Mouse (Mus musculus) MEL (cell line): Measurements from ENCODE around the gene Bicdl1. TPM values are rescaled to one million over a fixed set of nuclear protein-coding genes. Genes with fewer than 3 reads are reported as not detected.

ENCODE experiments used
- DNase-seq: peaks from one replicate; pipeline ENCODE4 v3.0.0; 2011; ENCODE audit warnings: low read depth, low spot score
- H3K27ac ChIP-seq: 2 replicates; pipeline ENCODE4 v1.5.1; 2012; ENCODE audit warnings: low read depth, mild to moderate bottlenecking, control low read depth, low read length, moderate library complexity; ENCODE audit not compliant: control insufficient read depth
- H3K27me3 ChIP-seq, 2 experiments: fragments of 150-350 bp in 1 of 2; sonication (generic) in 1 of 2; 2 replicates each; pipeline ENCODE4 v1.6.1; 2012; ENCODE audit warnings: low read length in 2 of 2, mild to moderate bottlenecking in 2 of 2, improper control_type of control experiment in 1 of 2, moderate library complexity in 1 of 2; ENCODE audit not compliant: insufficient read depth in 2 of 2, control insufficient read depth in 1 of 2
- H3K36me3 ChIP-seq, 2 experiments: 2 replicates each; pipeline ENCODE4 v1.6.1; 2012 to 2014; ENCODE audit warnings: low read length in 2 of 2, improper control_type of control experiment in 1 of 2, inconsistent platforms in 1 of 2, mild to moderate bottlenecking in 1 of 2; ENCODE audit not compliant: insufficient read depth in 2 of 2, control insufficient read depth in 1 of 2
- H3K4me1 ChIP-seq, 2 experiments: fragments of 150-350 bp in 1 of 2; sonication (generic) in 1 of 2; 2 replicates each; pipeline ENCODE4 v1.6.1; 2012; ENCODE audit warnings: low read length in 2 of 2, improper control_type of control experiment in 1 of 2, mild to moderate bottlenecking in 1 of 2; ENCODE audit not compliant: insufficient read depth in 2 of 2, control insufficient read depth in 1 of 2
- H3K4me3 ChIP-seq, 2 experiments: fragments of 150-350 bp in 1 of 2; sonication (generic) in 1 of 2; 2 replicates each; pipeline ENCODE4 v1.5.1; 2012; ENCODE audit warnings: low read depth in 2 of 2, low read length in 2 of 2, mild to moderate bottlenecking in 2 of 2, moderate library complexity in 2 of 2, control low read depth in 1 of 2, improper control_type of control experiment in 1 of 2; ENCODE audit not compliant: control insufficient read depth in 1 of 2, insufficient read depth in 1 of 2
- H3K79me2 ChIP-seq: 2 replicates; pipeline ENCODE4 v1.6.1; 2012; ENCODE audit warnings: mild to moderate bottlenecking, low read length, moderate library complexity; ENCODE audit not compliant: control insufficient read depth, poor library complexity, insufficient read depth
- H3K9ac ChIP-seq: 2 replicates; pipeline ENCODE4 v1.6.1; 2012; ENCODE audit warnings: low read depth, mild to moderate bottlenecking, control low read depth, low read length, moderate library complexity; ENCODE audit not compliant: control insufficient read depth, poor library complexity, severe bottlenecking
- H3K9me3 ChIP-seq: fragments of 150-350 bp; sonication (generic); replicated peaks from 2 replicates; pipeline ENCODE4 v1.6.1; 2012; ENCODE audit warnings: mild to moderate bottlenecking, low read length, improper control_type of control experiment, moderate library complexity; ENCODE audit not compliant: insufficient read depth
- BHLHE40 ChIP-seq: IDR thresholded peaks from 2 replicates; pipeline ENCODE4 v1.6.1; 2012; ENCODE audit warnings: low read depth, mild to moderate bottlenecking, inconsistent platforms, low read length, improper control_type of control experiment, borderline replicate concordance
- CHD1 ChIP-seq: IDR thresholded peaks from 2 replicates; pipeline ENCODE4 v1.6.1; 2012; ENCODE audit warnings: low read depth, mild to moderate bottlenecking, inconsistent platforms, low read length, improper control_type of control experiment
- CHD2 ChIP-seq: IDR thresholded peaks from 2 replicates; pipeline ENCODE4 v1.6.1; 2011; ENCODE audit warnings: low read length, improper control_type of control experiment
- E2F4 ChIP-seq: IDR thresholded peaks from 2 replicates; pipeline ENCODE4 v1.6.1; 2011; ENCODE audit warnings: low read depth, low read length, improper control_type of control experiment, borderline replicate concordance
- EP300 ChIP-seq, 2 experiments: IDR thresholded peaks; 2 replicates each; pipeline ENCODE4 v1.6.1; 2011; ENCODE audit warnings: improper control_type of control experiment in 2 of 2, low read length in 2 of 2, low read depth in 1 of 2, mild to moderate bottlenecking in 1 of 2
- JUND ChIP-seq: IDR thresholded peaks from 2 replicates; pipeline ENCODE4 v1.6.1; 2011; ENCODE audit warnings: low read depth, mild to moderate bottlenecking, improper control_type of control experiment, low read length
- KAT2A ChIP-seq: conservative IDR thresholded peaks from 2 replicates; pipeline ENCODE4 v1.6.1; 2012; ENCODE audit warnings: low read depth, low read length, improper control_type of control experiment, inconsistent platforms
- MAFK ChIP-seq: IDR thresholded peaks from 2 replicates; pipeline ENCODE4 v1.6.1; 2011; ENCODE audit warnings: low read depth, mild to moderate bottlenecking, low read length, improper control_type of control experiment, borderline replicate concordance
- MEF2A ChIP-seq: IDR thresholded peaks from 2 replicates; pipeline ENCODE4 v1.6.1; 2014; ENCODE audit warnings: low read depth, mild to moderate bottlenecking, inconsistent platforms, low read length, improper control_type of control experiment; ENCODE audit not compliant: poor library complexity, insufficient replicate concordance, severe bottlenecking; ENCODE audit errors: extremely low read depth
- MXI1 ChIP-seq: IDR thresholded peaks from 2 replicates; pipeline ENCODE4 v1.6.1; 2011; ENCODE audit warnings: mild to moderate bottlenecking, low read depth, low read length, improper control_type of control experiment
- MYB ChIP-seq: IDR thresholded peaks from 2 replicates; pipeline ENCODE4 v1.6.1; 2011; ENCODE audit warnings: mild to moderate bottlenecking, low read depth, low read length, improper control_type of control experiment
- MYC ChIP-seq: IDR thresholded peaks from 2 replicates; pipeline ENCODE4 v1.6.1; 2011; ENCODE audit warnings: low read depth, mild to moderate bottlenecking, low read length, improper control_type of control experiment, moderate library complexity
- RAD21 ChIP-seq: IDR thresholded peaks from 2 replicates; pipeline ENCODE4 v1.6.1; 2011; ENCODE audit warnings: mild to moderate bottlenecking, low read depth, low read length, improper control_type of control experiment
- RCOR1 ChIP-seq: IDR thresholded peaks from 2 replicates; pipeline ENCODE4 v1.6.1; 2012; ENCODE audit warnings: low read depth, mild to moderate bottlenecking, inconsistent platforms, low read length, improper control_type of control experiment
- SIN3A ChIP-seq: IDR thresholded peaks from 2 replicates; pipeline ENCODE4 v1.6.1; 2012; ENCODE audit warnings: low read length, improper control_type of control experiment, inconsistent platforms
- TAL1 ChIP-seq: IDR thresholded peaks from 2 replicates; pipeline ENCODE4 v1.6.1; 2012; ENCODE audit warnings: mild to moderate bottlenecking, inconsistent platforms, low read length, moderate library complexity, mixed read lengths
- USF1 ChIP-seq: IDR thresholded peaks from 2 replicates; pipeline ENCODE4 v1.6.1; 2014; ENCODE audit warnings: low read depth, mild to moderate bottlenecking, inconsistent platforms, low read length, improper control_type of control experiment, moderate library complexity
- USF2 ChIP-seq, 2 experiments: IDR thresholded peaks; 2 replicates each; pipeline ENCODE4 v1.6.1; 2011 to 2012; ENCODE audit warnings: improper control_type of control experiment in 2 of 2, low read length in 2 of 2, borderline replicate concordance in 1 of 2, inconsistent platforms in 1 of 2, low read depth in 1 of 2, mild to moderate bottlenecking in 1 of 2; ENCODE audit not compliant: insufficient read depth in 1 of 2
- ZMIZ1 ChIP-seq: IDR thresholded peaks from 2 replicates; pipeline ENCODE4 v1.6.1; 2012; ENCODE audit warnings: low read depth, mild to moderate bottlenecking, inconsistent platforms, low read length, improper control_type of control experiment, moderate library complexity
- ZNF384 ChIP-seq: IDR thresholded peaks from 2 replicates; pipeline ENCODE4 v1.6.1; 2012; ENCODE audit warnings: low read depth, mild to moderate bottlenecking, inconsistent platforms, low read length, improper control_type of control experiment
- polyA plus RNA-seq, 2 experiments: library from polyadenylated mRNA; stranded (reverse) in 1 of 2; unstranded in 1 of 2; fragments of >175 nt in 1 of 2; fragments of >200 nt in 1 of 2; gene quantifications; 2 replicates each; pipeline versions ENCODE4 v1.2.1 to v1.2.4; 2012; ENCODE audit warnings: low replicate concordance in 2 of 2, low read depth in 1 of 2; ENCODE audit not compliant: insufficient read length in 2 of 2, insufficient read depth in 1 of 2, missing spikeins in 1 of 2
- total RNA-seq: library from RNA; depleted of rRNA; stranded (reverse); fragments of 300-350 nt; gene quantifications from 2 replicates; pipeline ENCODE4 v1.2.3, GENCODE M21; 2012

Bicdl1 gene
- total and polyA plus RNA-seq, 3 experiments, result 3.5 to 13.4 TPM; not detected in 1

GRCm38 (mm10) chr5:115651821-115652220 is 79.6 kb downstream of the Bicdl1 start:
- Histone ChIP-seq H3K9ac (no peak overlapping the region; the same call in 1 of the 2 replicates), H3K36me3 (no peaks in the 10 kb centered on the region; a peak in 1 of 4 replicates), H3K27ac (no peak overlapping the region), H3K4me3 (peak overlapping the region in 1 of 2 experiments; percentile 61; a peak in 2 of 4 replicates), H3K9me3 (no peaks in the 10 kb centered on the region), H3K27me3 (no peaks in the 10 kb centered on the region), H3K79me2 (no peaks in the 10 kb centered on the region), H3K4me1 (peaks cover 2 to 3% of the 10 kb centered on the region in 2 experiments; a peak in 1 of 4 replicates)
- no peak for DNase-seq
- TF ChIP-seq USF1 (no peak), ZMIZ1 (no peak), MEF2A (no peak)

GRCm38 (mm10) chr5:115650885-115651284 is 80.5 kb downstream of the Bicdl1 start:
- no peaks in the 10 kb centered on the region for H3K9me3 ChIP-seq
- no peak for TF ChIP-seq KAT2A
- no peak for TF ChIP-seq SIN3A
- TF ChIP-seq MXI1, result no peak
- TF ChIP-seq EP300 (IDR thresholded peaks at IDR 0.05; ENCODE audit: low read depth in 1 of 2, low read length in 2 of 2), result no peak
- TF ChIP-seq ZNF384, result no peak
- no peak for TF ChIP-seq BHLHE40
- TF ChIP-seq E2F4, result no peak
- TF ChIP-seq CHD1, result no peak
- TF ChIP-seq MYB, result no peak
- no peak for TF ChIP-seq CHD2
- no peak for TF ChIP-seq TAL1
- TF ChIP-seq USF2 (IDR thresholded peaks at IDR 0.05; ENCODE audit: borderline replicate concordance in 1 of 2, insufficient read depth in 1 of 2, low read depth in 1 of 2, low read length in 2 of 2), result no peak
- TF ChIP-seq USF1, result no peak
- TF ChIP-seq JUND, result no peak
- TF ChIP-seq MYC, result no peak
- no peak for TF ChIP-seq MAFK
- TF ChIP-seq RCOR1, result no peak
- TF ChIP-seq ZMIZ1, result no peak
- no peak for TF ChIP-seq RAD21
- no peaks in the 10 kb centered on the region; a peak in 1 of 4 replicates for H3K36me3 ChIP-seq
- no peak overlapping the region for H3K9ac ChIP-seq
- peaks cover 2 to 3% of the 10 kb centered on the region in 2 experiments; a peak in 1 of 4 replicates for H3K4me1 ChIP-seq
- H3K27ac ChIP-seq, result no peak overlapping the region
- DNase-seq, result no peak
- no peaks in the 10 kb centered on the region for H3K79me2 ChIP-seq
- H3K4me3 ChIP-seq, result no peak overlapping the region
- H3K27me3 ChIP-seq, result no peaks in the 10 kb centered on the region
